Mouse (Mus musculus): ENCODE measurements around the gene Gm7951.
A peak's percentile ranks its signal among the peaks of the same experiment; 100 is the strongest.
"Not testable (repeated sequence)": the region's sequence is repeated elsewhere in the genome, so short reads cannot be mapped to it uniquely, and the experiment has no call there.

The Gm7951 gene

DNA sequence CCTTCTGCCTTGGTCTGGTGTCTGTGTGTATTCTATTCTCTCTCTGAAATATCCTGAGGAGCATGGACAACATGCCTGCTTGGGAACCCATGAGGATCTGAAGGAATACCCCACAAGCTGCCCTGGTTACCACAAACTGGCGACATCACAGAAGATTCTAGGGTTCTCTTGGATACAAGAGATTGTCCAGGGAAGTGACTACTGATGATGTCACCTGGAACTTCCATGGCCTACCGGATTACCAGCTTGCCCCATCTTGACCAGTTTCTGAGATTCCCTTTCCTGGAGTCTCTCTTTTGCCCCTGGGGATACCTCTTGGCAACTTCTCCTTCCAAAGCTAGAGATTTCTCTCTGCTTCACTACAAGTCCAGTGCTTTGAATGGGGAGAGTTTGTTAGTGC lies at the start of gene Gm7951:
TSS of gene Gm7951 (minus strand) at position 101 of the 400 bp plus-strand sequence.
- not testable (repeated sequence) for DNase-seq

DNA sequence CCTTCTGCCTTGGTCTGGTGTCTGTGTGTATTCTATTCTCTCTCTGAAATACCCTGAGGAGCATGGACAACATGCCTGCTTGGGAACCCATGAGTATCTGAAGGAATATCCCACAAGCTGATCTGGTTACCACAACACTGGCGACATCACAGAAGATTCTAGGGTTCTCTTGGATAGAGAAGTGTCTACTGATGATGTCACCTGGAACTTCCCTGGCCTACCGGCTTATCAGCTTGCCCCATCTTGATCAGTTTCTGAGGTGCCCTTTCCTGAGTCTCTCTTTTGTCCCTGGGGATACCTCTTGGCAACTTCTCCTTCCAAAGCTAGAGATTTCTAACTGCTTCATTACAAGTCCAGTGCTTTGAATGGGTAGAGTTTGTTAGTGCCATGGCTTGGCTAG lies 45.4 kb upstream of the Gm7951 start, which contains the start of gene Gm17027:
TSS of gene Gm17027 (minus strand) at position 101 of the 400 bp plus-strand sequence.
- DNase-seq = not testable (repeated sequence)

GRCm38 (mm10) chr14:42134571-42134970 lies 17.4 kb upstream of the Gm7951 start:
- peak; percentile 1 to 36 for DNase-seq

GRCm38 (mm10) chr14:42133806-42134205 lies 16.6 kb upstream of the Gm7951 start:
- DNase-seq = peak in 1 of 2 experiments; percentile 28

All from kidney, postnatal 25 days (tissue).